Mouse (Mus musculus): Measurements from ENCODE around the gene Tspyl1. TPM values are rescaled to one million over a fixed set of nuclear protein-coding genes. Genes with fewer than 3 reads are reported as not detected.
"Not testable (repeated sequence)": the region's sequence is repeated elsewhere in the genome, so short reads cannot be mapped to it uniquely, and the experiment has no call there.

The Tspyl1 gene
- polyA plus RNA-seq, 1 experiment: 28.3 TPM

- Histone ChIP-seq H3K36me3 (ENCODE audit: control insufficient read depth, insufficient read depth, low read length) (no peaks in the 10 kb centered on the region), H3K27me3 (replicated peaks; ENCODE audit: control insufficient read depth, insufficient read depth, low read length) (no peaks in the 10 kb centered on the region), H3K27ac (ENCODE audit: insufficient read depth, low read depth, low read length) (no peak overlapping the region), H3K4me1 (ENCODE audit: control insufficient read depth, insufficient read depth, low read length) (no peaks in the 10 kb centered on the region), H3K4me3 (ENCODE audit: insufficient read depth, low read depth, low read length) (no peak overlapping the region)
- no peak for DNase-seq
- TF ChIP-seq POLR2A (IDR thresholded peaks at IDR 0.05; ENCODE audit: low read depth, low read length) (no peak), CTCF (conservative IDR thresholded peaks at IDR 0.05; ENCODE audit: insufficient read depth, insufficient read length, low read depth, low read length) (no peak)
- WGBS: 78% methylated on average over 2 of the region's 2 CpGs
Measured at GRCm38 (mm10) chr10:34246106-34246505, 35.9 kb upstream of the Tspyl1 start.

GRCm38 (mm10) chr10:34247757-34248156 is 34.2 kb upstream of the Tspyl1 start:
- TF ChIP-seq POLR2A (IDR thresholded peaks at IDR 0.05; ENCODE audit: low read depth, low read length) (no peak), CTCF (conservative IDR thresholded peaks at IDR 0.05; ENCODE audit: insufficient read depth, insufficient read length, low read depth, low read length) (no peak)
- Histone ChIP-seq H3K36me3 (ENCODE audit: control insufficient read depth, insufficient read depth, low read length) (no peaks in the 10 kb centered on the region), H3K4me1 (ENCODE audit: control insufficient read depth, insufficient read depth, low read length) (no peaks in the 10 kb centered on the region), H3K27ac (ENCODE audit: insufficient read depth, low read depth, low read length) (no peak overlapping the region), H3K27me3 (replicated peaks; ENCODE audit: control insufficient read depth, insufficient read depth, low read length) (no peaks in the 10 kb centered on the region), H3K4me3 (ENCODE audit: insufficient read depth, low read depth, low read length) (no peak overlapping the region)
- WGBS: 39% methylated on average over 3 of the region's 3 CpGs
- peak; percentile 7 for DNase-seq

- Histone ChIP-seq H3K27me3 (replicated peaks; ENCODE audit: control insufficient read depth, insufficient read depth, low read length) (no peaks in the 10 kb centered on the region), H3K27ac (ENCODE audit: insufficient read depth, low read depth, low read length) (no peak overlapping the region), H3K4me1 (ENCODE audit: control insufficient read depth, insufficient read depth, low read length) (no peaks in the 10 kb centered on the region), H3K36me3 (ENCODE audit: control insufficient read depth, insufficient read depth, low read length) (no peaks in the 10 kb centered on the region), H3K4me3 (ENCODE audit: insufficient read depth, low read depth, low read length) (no peak overlapping the region)
- TF ChIP-seq POLR2A (IDR thresholded peaks at IDR 0.05; ENCODE audit: low read depth, low read length): no peak
- TF ChIP-seq CTCF (conservative IDR thresholded peaks at IDR 0.05; ENCODE audit: insufficient read depth, insufficient read length, low read depth, low read length): no peak
- WGBS: 60% methylated on average over 2 of the region's 2 CpGs
- no peak for DNase-seq
Measured at GRCm38 (mm10) chr10:34249594-34249993, 32.4 kb upstream of the Tspyl1 start.

- not testable (repeated sequence) for H3K36me3 ChIP-seq (ENCODE audit: control insufficient read depth, insufficient read depth, low read length); H3K27ac ChIP-seq (ENCODE audit: insufficient read depth, low read depth, low read length); H3K4me3 ChIP-seq (ENCODE audit: insufficient read depth, low read depth, low read length); DNase-seq; H3K4me1 ChIP-seq (ENCODE audit: control insufficient read depth, insufficient read depth, low read length); H3K27me3 ChIP-seq (replicated peaks; ENCODE audit: control insufficient read depth, insufficient read depth, low read length)
- 91% methylated on average over 9 of the region's 9 CpGs for WGBS
Measured at GRCm38 (mm10) chr10:34252833-34253232, 29.2 kb upstream of the Tspyl1 start.

- TF ChIP-seq CTCF (conservative IDR thresholded peaks at IDR 0.05; ENCODE audit: insufficient read depth, insufficient read length, low read depth, low read length) (no peak), POLR2A (IDR thresholded peaks at IDR 0.05; ENCODE audit: low read depth, low read length) (no peak)
- Histone ChIP-seq H3K4me1 (ENCODE audit: control insufficient read depth, insufficient read depth, low read length) (no peaks in the 10 kb centered on the region), H3K27ac (ENCODE audit: insufficient read depth, low read depth, low read length) (no peak overlapping the region), H3K36me3 (ENCODE audit: control insufficient read depth, insufficient read depth, low read length) (no peaks in the 10 kb centered on the region), H3K4me3 (ENCODE audit: insufficient read depth, low read depth, low read length) (no peak overlapping the region), H3K27me3 (replicated peaks; ENCODE audit: control insufficient read depth, insufficient read depth, low read length) (no peaks in the 10 kb centered on the region; the same call in 1 of the 2 replicates)
- no peak for DNase-seq
- WGBS: 79% methylated on average over 4 of the region's 4 CpGs
Measured at GRCm38 (mm10) chr10:34265106-34265505, 16.9 kb upstream of the Tspyl1 start.

- Histone ChIP-seq H3K27ac (ENCODE audit: insufficient read depth, low read depth, low read length) (no peak overlapping the region), H3K4me1 (ENCODE audit: control insufficient read depth, insufficient read depth, low read length) (no peaks in the 10 kb centered on the region), H3K27me3 (replicated peaks; ENCODE audit: control insufficient read depth, insufficient read depth, low read length) (no peaks in the 10 kb centered on the region; the same call in 1 of the 2 replicates), H3K4me3 (ENCODE audit: insufficient read depth, low read depth, low read length) (no peak overlapping the region), H3K36me3 (ENCODE audit: control insufficient read depth, insufficient read depth, low read length) (no peaks in the 10 kb centered on the region)
- TF ChIP-seq POLR2A (IDR thresholded peaks at IDR 0.05; ENCODE audit: low read depth, low read length) (no peak), CTCF (conservative IDR thresholded peaks at IDR 0.05; ENCODE audit: insufficient read depth, insufficient read length, low read depth, low read length) (no peak)
- 61% methylated on average over 5 of the region's 5 CpGs for WGBS
- no peak for DNase-seq
Measured at GRCm38 (mm10) chr10:34267312-34268070, 14.5 kb upstream of the Tspyl1 start.

GRCm38 (mm10) chr10:34271681-34272080 is 10.3 kb upstream of the Tspyl1 start:
- Histone ChIP-seq H3K4me3 (ENCODE audit: insufficient read depth, low read depth, low read length) (no peak overlapping the region), H3K4me1 (ENCODE audit: control insufficient read depth, insufficient read depth, low read length) (no peaks in the 10 kb centered on the region), H3K27me3 (replicated peaks; ENCODE audit: control insufficient read depth, insufficient read depth, low read length) (no peaks in the 10 kb centered on the region; the same call in 1 of the 2 replicates), H3K36me3 (ENCODE audit: control insufficient read depth, insufficient read depth, low read length) (no peaks in the 10 kb centered on the region), H3K27ac (ENCODE audit: insufficient read depth, low read depth, low read length) (no peak overlapping the region)
- WGBS: 45% methylated on average over 7 of the region's 7 CpGs
- no peak for TF ChIP-seq POLR2A (IDR thresholded peaks at IDR 0.05; ENCODE audit: low read depth, low read length)
- TF ChIP-seq CTCF (conservative IDR thresholded peaks at IDR 0.05; ENCODE audit: insufficient read depth, insufficient read length, low read depth, low read length): no peak
- DNase-seq: peak; percentile 7
